Mouse (Mus musculus) G1E (cell line): ENCODE results near the gene Sgsm3. TPM values are rescaled to one million over a fixed set of nuclear protein-coding genes. Genes with fewer than 3 reads are reported as not detected.

Experiments used
- ATAC-seq: 2 replicates; pipeline ENCODE4 v1.8.0; 2016; ENCODE audit warnings: mild to moderate bottlenecking; ENCODE audit not compliant: insufficient number of reproducible peaks, poor library complexity, low FRiP score, severe bottlenecking; ENCODE audit errors: extremely low read depth
- DNase-seq: peaks from one replicate; pipeline ENCODE4 v3.0.0; 2012; ENCODE audit warnings: low spot score
- H3K27me3 ChIP-seq: 2 replicates; pipeline ENCODE4 v1.6.1; 2012; ENCODE audit warnings: mild to moderate bottlenecking, low read length, inconsistent platforms; ENCODE audit not compliant: insufficient read depth
- H3K36me3 ChIP-seq: replicated peaks from 2 replicates; pipeline ENCODE3; 2012; ENCODE audit warnings: mild to moderate bottlenecking, inconsistent platforms
- H3K4me1 ChIP-seq: 2 replicates; pipeline ENCODE4 v1.6.1; 2012; ENCODE audit warnings: low read depth, low read length, inconsistent platforms, mixed read lengths; ENCODE audit not compliant: insufficient read depth
- H3K4me3 ChIP-seq: 2 replicates; pipeline ENCODE4 v1.5.1; 2012; ENCODE audit warnings: low read depth, mild to moderate bottlenecking, inconsistent platforms, low read length, moderate library complexity, mixed read lengths
- H3K9me3 ChIP-seq: replicated peaks from 2 replicates; pipeline ENCODE4 v1.6.1; 2012; ENCODE audit warnings: inconsistent platforms
- CTCF ChIP-seq: IDR thresholded peaks from 2 replicates; pipeline ENCODE4 v1.5.1; 2012; ENCODE audit warnings: low read depth, low read length, inconsistent platforms, mixed read lengths
- GATA1 ChIP-seq: IDR thresholded peaks from 2 replicates; pipeline ENCODE4 v1.6.1; 2012; ENCODE audit warnings: borderline replicate concordance, low read length, inconsistent platforms, mixed read lengths
- GATA2 ChIP-seq: IDR thresholded peaks from 2 replicates; pipeline ENCODE4 v1.6.1; 2012; ENCODE audit warnings: low read depth, low read length, inconsistent platforms, borderline replicate concordance
- POLR2AphosphoS5 ChIP-seq: IDR thresholded peaks from 2 replicates; pipeline ENCODE4 v1.6.1; 2012; ENCODE audit warnings: low read depth, low read length, inconsistent platforms; ENCODE audit not compliant: insufficient replicate concordance
- TAL1 ChIP-seq: conservative IDR thresholded peaks from 2 replicates; pipeline ENCODE4 v1.6.1; 2012; ENCODE audit warnings: low read depth, low read length, inconsistent platforms, mixed read lengths
- polyA plus RNA-seq: library from polyadenylated mRNA; stranded (reverse); fragments of >175 nt; gene quantifications from 2 replicates; pipeline ENCODE4 v1.2.3, GENCODE M21; 2012
- total RNA-seq, 2 experiments: library from RNA; stranded (forward) in 1 of 2; stranded (reverse) in 1 of 2; fragments of 200-1000 nt in 1 of 2; fragments of >200 nt in 1 of 2; fragmentation: Nextera tagmentation in 1 of 2; gene quantifications; 2 replicates each; pipeline ENCODE4 v1.2.3; 2014 to 2017

The Sgsm3 gene
- total and polyA plus RNA-seq, 3 experiments, result 8.4 to 28.4 (median 17.9) TPM

DNA sequence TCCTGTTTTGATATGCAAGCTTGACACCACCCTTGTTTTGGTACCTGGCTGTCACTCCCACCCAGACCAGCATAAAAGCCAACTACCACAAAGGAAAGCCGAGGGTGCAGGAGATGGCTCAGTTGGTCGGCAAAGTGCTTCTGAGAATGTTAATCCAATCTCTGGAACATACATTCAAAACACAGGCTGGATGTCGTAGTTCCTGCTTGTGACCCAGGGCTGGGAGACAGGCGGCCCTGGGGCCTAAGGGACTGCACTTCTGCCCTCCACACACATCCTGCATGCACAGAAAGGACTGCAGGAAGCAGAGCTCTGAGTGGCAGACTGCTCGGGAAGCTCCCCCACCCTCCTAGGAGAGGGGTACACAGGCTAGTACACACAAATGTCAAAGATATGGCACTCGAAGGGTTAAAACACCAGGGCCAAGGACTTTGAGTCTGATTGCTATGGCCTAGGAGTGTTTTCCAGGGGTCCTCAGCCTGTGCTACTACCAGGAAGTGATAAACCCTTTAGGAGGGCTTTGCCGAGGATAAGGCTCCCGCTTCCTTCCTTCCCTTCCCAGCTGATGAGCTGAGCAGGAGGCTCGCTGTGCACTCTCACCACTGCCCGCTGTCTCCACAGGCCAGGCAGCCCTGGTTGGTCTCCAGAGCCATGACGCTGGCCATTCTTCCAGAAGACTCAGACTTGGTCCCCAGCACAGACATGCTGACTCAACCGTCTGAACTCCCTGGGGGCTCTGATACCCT, 58.0 kb downstream of the Sgsm3 start:
- H3K4me1 ChIP-seq, result no peaks in the 10 kb centered on the region; the same call in 1 of the 2 replicates
- H3K9me3 ChIP-seq, result no peaks in the 10 kb centered on the region
- no peak overlapping the region for H3K4me3 ChIP-seq
- DNase-seq (no peak), ATAC-seq (no peak)
- peaks cover 7% of the 10 kb centered on the region for H3K36me3 ChIP-seq
- H3K27me3 ChIP-seq, result peaks cover 2% of the 10 kb centered on the region; the same call in 1 of the 2 replicates
- TF ChIP-seq CTCF (no peak), POLR2AphosphoS5 (no peak), GATA1 (no peak), GATA2 (no peak), TAL1 (no peak)

DNA sequence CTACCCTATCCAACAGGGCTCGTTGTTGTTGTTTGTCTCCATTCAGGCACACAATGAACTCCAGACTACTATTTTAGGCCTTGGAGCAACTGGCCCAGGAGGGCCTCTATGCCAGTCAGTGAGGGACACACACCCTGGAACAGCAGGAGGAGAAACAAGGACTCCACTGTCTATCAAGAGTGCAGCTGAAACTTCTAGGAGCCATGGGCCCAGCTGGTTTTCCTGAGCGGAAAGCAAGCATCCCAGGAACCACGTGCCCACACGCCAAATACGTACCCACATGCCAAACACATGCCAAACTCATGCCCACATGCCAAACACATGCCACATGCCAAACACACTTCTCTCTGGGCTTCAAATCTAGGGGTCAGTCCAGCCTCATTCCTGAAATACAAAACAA, 60.9 kb downstream of the Sgsm3 start:
- Histone ChIP-seq H3K4me1 (0 out of 2 replicates have a peak, but pooled peaks cover 2% of the 10 kb centered on the region), H3K4me3 (no peak overlapping the region), H3K36me3 (peaks cover 11% of the 10 kb centered on the region), H3K27me3 (peaks cover 2% of the 10 kb centered on the region; the same call in 1 of the 2 replicates), H3K9me3 (no peaks in the 10 kb centered on the region)
- DNase-seq (no peak), ATAC-seq (no peak)
- TF ChIP-seq GATA1 (no peak), GATA2 (no peak), TAL1 (no peak), CTCF (no peak), POLR2AphosphoS5 (no peak)

DNA sequence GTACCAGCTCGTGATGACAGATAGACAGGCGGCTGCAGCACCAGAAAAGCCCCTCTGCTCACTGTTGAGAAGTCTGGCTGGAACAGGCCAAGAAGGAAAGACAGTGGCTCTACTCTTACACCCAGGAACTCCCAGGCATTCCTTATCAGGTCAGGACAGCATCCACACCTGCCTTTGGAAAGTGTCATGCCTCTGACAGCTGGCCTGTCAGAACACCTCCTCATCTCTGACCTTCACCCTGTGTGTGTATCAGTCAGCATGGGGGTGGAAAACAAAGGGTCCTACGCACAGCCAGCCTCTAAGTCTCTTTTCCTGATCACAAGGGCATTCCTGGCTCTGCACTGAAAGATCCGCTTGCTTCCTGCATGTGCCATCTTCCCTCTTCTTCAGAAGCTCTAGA, 64.2 kb downstream of the Sgsm3 start:
- H3K4me1 ChIP-seq, result peaks cover 24% of the 10 kb centered on the region

DNA sequence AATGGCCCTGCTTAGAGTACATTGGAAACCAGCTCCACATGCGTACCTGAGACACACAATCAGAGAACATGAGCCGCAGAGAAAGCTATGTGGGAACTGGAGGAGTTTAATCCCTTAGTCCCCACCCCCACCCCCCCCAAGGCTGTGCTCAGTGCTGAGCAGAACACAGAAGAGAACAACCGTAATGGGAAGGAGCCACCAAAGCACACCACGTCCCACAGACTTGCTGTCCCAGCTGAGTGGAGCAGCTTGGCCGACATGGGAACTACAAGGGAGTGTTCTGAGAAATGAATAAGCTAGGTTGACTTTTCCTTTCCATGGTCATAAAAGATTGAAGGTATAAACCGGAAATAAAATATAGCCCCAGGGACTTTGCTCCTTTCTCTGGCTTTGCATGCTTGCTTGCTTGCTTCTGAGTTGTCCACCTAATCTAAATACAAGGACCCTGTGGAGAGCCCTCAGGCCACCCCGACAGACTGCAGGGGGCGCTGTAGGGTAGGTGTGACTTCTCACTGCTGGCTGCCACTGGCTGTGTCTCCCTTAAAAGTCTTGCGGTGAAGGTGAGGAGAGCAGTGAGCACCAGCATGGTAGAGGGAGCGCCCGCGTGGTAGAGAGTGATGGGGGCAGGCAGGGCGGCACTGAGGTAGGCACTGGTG, 64.8 kb downstream of the Sgsm3 start:
- no peak overlapping the region for H3K4me3 ChIP-seq
- H3K4me1 ChIP-seq, result peaks cover 27% of the 10 kb centered on the region
- no peaks in the 10 kb centered on the region for H3K27me3 ChIP-seq
- no peak for DNase-seq
- no peak for TF ChIP-seq TAL1
- 0 out of 2 replicates have a peak, but pooled peaks have one; percentile 6 for TF ChIP-seq CTCF
- no peak for TF ChIP-seq GATA1
- no peak for TF ChIP-seq POLR2AphosphoS5
- H3K36me3 ChIP-seq, result peaks cover 18% of the 10 kb centered on the region
- no peaks in the 10 kb centered on the region for H3K9me3 ChIP-seq
- ATAC-seq, result no peak

More for the DNA sequence above, 64.2 kb downstream of the Sgsm3 start:
- TF ChIP-seq CTCF (no peak), GATA1 (no peak), GATA2 (no peak), POLR2AphosphoS5 (no peak)
- H3K9me3 ChIP-seq, result no peaks in the 10 kb centered on the region
- no peak overlapping the region for H3K4me3 ChIP-seq
- no peaks in the 10 kb centered on the region for H3K27me3 ChIP-seq
- H3K36me3 ChIP-seq, result peaks cover 18% of the 10 kb centered on the region
- DNase-seq (no peak), ATAC-seq (no peak)

DNA sequence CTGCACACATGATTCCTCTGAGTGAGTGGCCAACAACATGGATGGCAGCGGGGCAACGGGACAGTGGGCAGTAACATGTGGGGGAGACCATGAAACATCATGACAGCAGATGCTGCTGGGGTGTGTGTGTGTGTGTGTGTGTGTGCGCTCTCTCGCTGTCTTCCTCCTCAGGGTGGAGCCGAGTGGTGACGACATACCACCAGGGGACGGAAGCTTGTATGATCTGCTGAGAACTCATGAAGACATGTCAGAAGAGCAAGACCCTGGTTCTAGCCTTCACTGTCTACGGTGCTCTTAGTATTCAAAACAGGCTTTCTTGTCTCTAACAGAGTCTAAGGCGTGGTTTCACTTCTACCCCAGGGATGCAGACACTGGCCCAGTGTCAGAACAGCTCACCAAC, 66.9 kb downstream of the Sgsm3 start:
- no peaks in the 10 kb centered on the region for H3K9me3 ChIP-seq
- ATAC-seq, result no peak
- no peak overlapping the region; the same call in 1 of the 2 replicates for H3K4me3 ChIP-seq
- no peaks in the 10 kb centered on the region for H3K27me3 ChIP-seq
- H3K4me1 ChIP-seq, result peaks cover 34% of the 10 kb centered on the region
- H3K36me3 ChIP-seq, result peaks cover 18% of the 10 kb centered on the region
- no peak for DNase-seq
- no peak for TF ChIP-seq CTCF
- TF ChIP-seq POLR2AphosphoS5, result no peak
- TF ChIP-seq GATA2, result no peak
- TF ChIP-seq GATA1, result no peak
- TF ChIP-seq TAL1, result no peak

DNA sequence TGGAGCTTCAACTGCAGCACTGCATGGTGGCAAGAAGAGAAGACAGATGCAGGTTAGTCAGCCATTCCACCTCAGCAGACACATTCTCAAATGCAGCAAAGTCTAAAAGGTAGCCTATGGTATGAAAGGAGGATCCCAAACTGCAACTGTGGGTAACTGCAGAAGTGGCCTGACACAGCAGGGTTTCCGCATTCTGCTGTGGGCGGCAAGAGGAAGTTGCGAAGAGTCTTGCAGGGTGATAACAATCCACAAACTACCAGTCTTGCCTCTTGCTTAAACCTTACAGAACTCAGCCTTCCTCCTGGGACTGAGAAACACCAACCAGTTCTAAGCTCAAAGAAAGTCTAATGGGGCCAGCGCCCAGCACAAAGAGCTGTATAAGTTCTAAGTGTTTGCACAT, 67.8 kb downstream of the Sgsm3 start:
- ATAC-seq (peak; percentile 24; the same call in 1 of the 2 replicates), DNase-seq (peak; percentile 57)
- no peaks in the 10 kb centered on the region for H3K27me3 ChIP-seq
- peaks cover 18% of the 10 kb centered on the region for H3K36me3 ChIP-seq
- H3K9me3 ChIP-seq, result no peaks in the 10 kb centered on the region
- H3K4me1 ChIP-seq, result peaks cover 34% of the 10 kb centered on the region
- TF ChIP-seq CTCF (no peak), GATA1 (no peak), POLR2AphosphoS5 (no peak), GATA2 (no peak), TAL1 (no peak)
- peak overlapping the region; percentile 36; the same call in 1 of the 2 replicates for H3K4me3 ChIP-seq
